ENCODE assay signal across 15 mouse cellular contexts in the genomic region with DNA sequence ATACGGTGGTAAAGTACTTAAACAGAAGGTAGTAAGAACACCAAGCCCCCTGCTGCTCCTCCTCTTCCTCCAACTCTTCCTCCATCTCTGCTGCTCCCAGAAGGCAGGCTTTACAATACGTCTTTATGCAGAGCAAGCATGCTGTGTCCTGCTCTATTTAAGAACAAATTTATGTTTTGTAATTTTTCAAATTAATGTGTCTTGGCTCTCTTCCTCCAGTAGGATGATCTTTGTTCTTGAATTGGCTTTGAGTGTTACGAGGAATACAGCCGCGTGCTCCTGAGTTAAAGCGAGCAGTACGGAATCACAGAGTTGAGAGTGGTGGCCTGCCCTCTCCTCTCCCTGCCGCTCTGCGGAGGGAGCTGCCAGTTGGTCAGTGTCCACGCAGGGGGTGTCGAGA.
"Had no signal": no experiment of that assay in that cellular context is flagged by ENCODE, and none has a peak within 500 bp of the region (broad histone marks: within the 10 kb centered on the region; RNA-seq: fewer than 3 reads in every experiment).

No protein-coding gene starts in this region.

- H3K4me2 ChIP-seq: liver, embryonic 13.5 days; midbrain, embryonic 11.5 days; midbrain, embryonic 15.5 days; neural tube, embryonic 12.5 days had no signal

- ATAC-seq: liver, postnatal 0 days had no signal

- H3K27me3 ChIP-seq: liver, embryonic 13.5 days; megakaryocyte, embryonic 14.5 days; midbrain, embryonic 15.5 days; neural tube, embryonic 12.5 days had no signal

- H3K4me3 ChIP-seq: liver, embryonic 13.5 days; megakaryocyte, embryonic 14.5 days; midbrain, embryonic 15.5 days; neural tube, embryonic 12.5 days had no signal

- DNase-seq: kidney, adult 18-20 months; kidney, postnatal 10 days; left cerebral cortex, postnatal 4 days; liver; liver, embryonic 13.5 days; liver, postnatal 0 days; lung, postnatal 10 days; spleen, adult 18-20 months; thymus, postnatal 36 days had no signal

- H3K9ac ChIP-seq: liver, embryonic 13.5 days; liver, postnatal 0 days; midbrain, embryonic 15.5 days; neural tube, embryonic 12.5 days had no signal

- H3K27ac ChIP-seq: hindbrain, postnatal 0 days; liver, embryonic 13.5 days; macrophage; midbrain, embryonic 15.5 days; neural tube, embryonic 12.5 days had no signal

- H3K9me3 ChIP-seq: liver, embryonic 13.5 days; megakaryocyte, embryonic 14.5 days; midbrain, embryonic 15.5 days; neural tube, embryonic 12.5 days had no signal

- H3K36me3 ChIP-seq: liver, embryonic 13.5 days; midbrain, embryonic 15.5 days; neural tube, embryonic 12.5 days had no signal
